Mouse (Mus musculus) adrenal gland, adult (tissue): ENCODE data around the gene Gpc5.

Source experiments
- DNase-seq, 2 experiments: peaks; one replicate each; pipeline ENCODE4 v3.0.0; 2022 to 2023; ENCODE audit warnings: low spot score in 1 of 2; ENCODE audit not compliant: inconsistent age in 2 of 2

Gene Gpc5

GRCm38 (mm10) chr14:116208581-116208980, 1116.6 kb downstream of the Gpc5 start:
- no peak for DNase-seq

- no peak for DNase-seq
Measured at GRCm38 (mm10) chr14:116209045-116209444, 1117.0 kb downstream of the Gpc5 start.

GRCm38 (mm10) chr14:116210304-116210703, 1118.3 kb downstream of the Gpc5 start:
- DNase-seq, result no peak

- no peak for DNase-seq
Measured at GRCm38 (mm10) chr14:116212029-116212428, 1120.0 kb downstream of the Gpc5 start.

GRCm38 (mm10) chr14:116258126-116258525, 1166.1 kb downstream of the Gpc5 start:
- no peak for DNase-seq

GRCm38 (mm10) chr14:116308541-116308940, 1216.5 kb downstream of the Gpc5 start:
- DNase-seq, result no peak

GRCm38 (mm10) chr14:116317491-116317890, 1225.5 kb downstream of the Gpc5 start:
- DNase-seq, result no peak

GRCm38 (mm10) chr14:116336182-116336581, 1244.2 kb downstream of the Gpc5 start:
- DNase-seq, result no peak

- DNase-seq, result no peak
Measured at GRCm38 (mm10) chr14:116338395-116338794, 1246.4 kb downstream of the Gpc5 start.

- no peak for DNase-seq
Measured at GRCm38 (mm10) chr14:116348560-116348959, 1256.5 kb downstream of the Gpc5 start.

- no peak for DNase-seq
Measured at GRCm38 (mm10) chr14:116384602-116385001, 1292.6 kb downstream of the Gpc5 start.

GRCm38 (mm10) chr14:116415511-116415910, 1323.5 kb downstream of the Gpc5 start:
- DNase-seq, result no peak

- DNase-seq, result no peak
Measured at GRCm38 (mm10) chr14:116448219-116448618, 1356.2 kb downstream of the Gpc5 start.

- peak; percentile 3 to 21 for DNase-seq
Measured at GRCm38 (mm10) chr14:116453356-116453755, 1361.3 kb downstream of the Gpc5 start.

- no peak for DNase-seq
Measured at GRCm38 (mm10) chr14:116456211-116456610, 1364.2 kb downstream of the Gpc5 start.

- DNase-seq, result no peak
Measured at GRCm38 (mm10) chr14:116473378-116474179, 1381.6 kb downstream of the Gpc5 start.

- DNase-seq, result no peak
Measured at GRCm38 (mm10) chr14:116494285-116494850, 1402.4 kb downstream of the Gpc5 start.

- DNase-seq, result no peak
Measured at GRCm38 (mm10) chr14:116538216-116538615, 1446.2 kb downstream of the Gpc5 start.

- no peak for DNase-seq
Measured at GRCm38 (mm10) chr14:116543746-116544145, 1451.7 kb downstream of the Gpc5 start.

- no peak for DNase-seq
Measured at GRCm38 (mm10) chr14:116551401-116551800, 1459.4 kb downstream of the Gpc5 start.

GRCm38 (mm10) chr14:116553316-116553715, 1461.3 kb downstream of the Gpc5 start:
- no peak for DNase-seq

GRCm38 (mm10) chr14:116558141-116558800, 1466.3 kb downstream of the Gpc5 start:
- DNase-seq, result no peak
